Mouse (Mus musculus) myocyte (in vitro differentiated cells): Measurements from ENCODE around the gene Atp6v0e. TPM values are rescaled to one million over a fixed set of nuclear protein-coding genes. Genes with fewer than 3 reads are reported as not detected.

Experiments
- H3K27me3 ChIP-seq: one replicate; pipeline ENCODE4 v1.6.1; 2011; ENCODE audit not compliant: control insufficient read depth, insufficient read depth, insufficient read length
- H3K36me3 ChIP-seq: one replicate; pipeline ENCODE4 v1.6.1; 2011; ENCODE audit not compliant: control insufficient read depth, insufficient read depth
- H3K4me2 ChIP-seq: one replicate; pipeline ENCODE4 v1.6.1; 2011; ENCODE audit warnings: low read depth, control low read depth
- H3K4me3 ChIP-seq: one replicate; pipeline ENCODE4 v1.5.1; 2011; ENCODE audit warnings: mild to moderate bottlenecking, control low read depth, moderate library complexity
- H3K79me2 ChIP-seq: one replicate; pipeline ENCODE4 v1.6.1; 2011; ENCODE audit not compliant: control insufficient read depth, insufficient read depth
- H3ac ChIP-seq: one replicate; pipeline ENCODE4 v1.6.1; 2011; ENCODE audit not compliant: control insufficient read depth, insufficient read length
- CEBPB ChIP-seq: IDR thresholded peaks from 2 replicates; pipeline ENCODE4 v1.6.1; 2011; ENCODE audit warnings: mild to moderate bottlenecking, moderate library complexity; ENCODE audit not compliant: poor library complexity, insufficient read depth, severe bottlenecking
- E2F4 ChIP-seq: IDR thresholded peaks from one replicate; pipeline ENCODE4 v1.6.1; 2011; ENCODE audit warnings: mild to moderate bottlenecking, control low read depth, moderate library complexity; ENCODE audit not compliant: insufficient read depth
- MAX ChIP-seq: IDR thresholded peaks from one replicate; pipeline ENCODE4 v1.6.1; 2011; ENCODE audit warnings: low read depth, mild to moderate bottlenecking, control low read depth
- MYOD1 ChIP-seq, 3 experiments: IDR thresholded peaks; one replicate each; pipeline ENCODE4 v1.6.1; 2011; ENCODE audit warnings: control low read depth in 2 of 3, low read depth in 2 of 3, mild to moderate bottlenecking in 2 of 3, moderate library complexity in 1 of 3; ENCODE audit not compliant: insufficient read length in 2 of 3, control insufficient read depth in 1 of 3
- MYOG ChIP-seq, 3 experiments: IDR thresholded peaks; one replicate each; pipeline ENCODE4 v1.6.1; 2011; ENCODE audit warnings: control low read depth in 2 of 3, low read depth in 2 of 3, mild to moderate bottlenecking in 2 of 3; ENCODE audit not compliant: insufficient read length in 2 of 3, control insufficient read depth in 1 of 3, insufficient read depth in 1 of 3
- POLR2A ChIP-seq: IDR thresholded peaks from one replicate; pipeline ENCODE4 v1.6.1; 2011; ENCODE audit warnings: low read depth, mild to moderate bottlenecking, control low read depth, moderate library complexity; ENCODE audit not compliant: insufficient read length
- POLR2AphosphoS2 ChIP-seq: IDR thresholded peaks from one replicate; pipeline ENCODE4 v1.6.1; 2011; ENCODE audit warnings: low read depth, control low read depth; ENCODE audit not compliant: insufficient read length
- REST ChIP-seq: IDR thresholded peaks from one replicate; pipeline ENCODE4 v1.6.1; 2011; ENCODE audit warnings: mild to moderate bottlenecking, control low read depth, moderate library complexity; ENCODE audit not compliant: insufficient read depth, insufficient read length
- SRF ChIP-seq: IDR thresholded peaks from one replicate; pipeline ENCODE4 v1.6.1; 2011; ENCODE audit warnings: low read depth; ENCODE audit not compliant: control insufficient read depth, insufficient read length
- TCF12 ChIP-seq: IDR thresholded peaks from one replicate; pipeline ENCODE4 v1.6.1; 2011; ENCODE audit warnings: mild to moderate bottlenecking, control low read depth; ENCODE audit not compliant: poor library complexity, insufficient read depth, severe bottlenecking
- TCF3 ChIP-seq: IDR thresholded peaks from one replicate; pipeline ENCODE4 v1.6.1; 2011; ENCODE audit warnings: low read depth, control low read depth; ENCODE audit not compliant: insufficient read length
- USF1 ChIP-seq: IDR thresholded peaks from one replicate; pipeline ENCODE4 v1.6.1; 2011; ENCODE audit warnings: low read depth, mild to moderate bottlenecking, control low read depth, moderate library complexity
- polyA plus RNA-seq: library from polyadenylated mRNA; unstranded; fragments of >200 nt; fragmentation: generic; extraction: Trizol; gene quantifications from one replicate; pipeline ENCODE4 v1.2.1, GENCODE M21; 2012; ENCODE audit warnings: missing spikeins

Gene Atp6v0e
- polyA plus RNA-seq, 1 experiment = 211 TPM

DNA sequence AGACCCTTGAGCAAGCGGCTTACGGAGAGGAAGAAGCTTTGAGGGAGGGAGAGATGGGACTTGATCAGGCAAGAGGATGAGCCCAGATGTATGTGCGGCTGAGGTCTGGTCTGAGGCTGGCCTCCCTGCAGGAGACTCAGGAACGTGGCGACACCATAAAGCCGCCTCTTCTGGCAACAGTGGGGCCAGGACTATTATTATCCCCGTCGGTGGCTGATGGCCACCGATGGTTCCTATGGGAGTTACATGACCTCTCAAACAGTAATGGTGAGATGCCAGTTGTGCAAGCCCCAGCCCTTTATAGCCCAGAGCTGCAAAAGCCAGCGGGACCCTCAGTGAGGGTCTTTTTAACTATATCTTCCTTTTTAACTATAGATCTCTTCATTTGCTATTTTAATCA lies 38.0 kb upstream of the Atp6v0e start:
- Histone ChIP-seq H3K27me3 (no peaks in the 10 kb centered on the region), H3K4me3 (no peak overlapping the region), H3K36me3 (peaks cover 36% of the 10 kb centered on the region), H3K4me2 (no peak overlapping the region), H3K79me2 (no peaks in the 10 kb centered on the region), H3ac (no peak overlapping the region)
- no peak for TF ChIP-seq SRF

DNA sequence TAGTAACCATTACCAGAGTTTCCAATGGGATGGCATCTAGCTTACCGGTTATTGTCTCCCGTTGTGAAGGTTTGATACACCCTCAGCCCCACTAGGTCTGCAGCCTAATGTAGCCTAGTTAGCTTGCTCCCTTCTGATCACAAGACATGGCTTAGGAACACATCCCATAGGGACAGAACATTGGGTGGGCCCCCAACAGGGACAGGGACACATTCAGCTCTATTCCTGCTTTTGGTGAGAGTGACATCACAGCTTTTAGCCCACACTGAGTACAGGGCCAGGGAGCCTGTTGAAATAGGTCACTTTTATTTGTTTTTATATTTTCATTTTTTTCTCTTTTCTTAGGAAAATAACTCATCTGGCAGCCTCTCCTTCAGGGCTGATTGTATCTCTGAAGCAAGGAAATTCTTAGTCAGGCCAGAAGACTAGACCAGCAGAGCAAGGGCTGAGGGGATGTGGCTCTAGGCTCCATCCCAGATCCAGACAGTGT lies 37.5 kb upstream of the Atp6v0e start:
- peaks cover 32% of the 10 kb centered on the region for H3K36me3 ChIP-seq
- H3ac ChIP-seq = no peak overlapping the region
- no peaks in the 10 kb centered on the region for H3K79me2 ChIP-seq
- no peak overlapping the region for H3K4me2 ChIP-seq
- TF ChIP-seq MYOD1 (IDR thresholded peaks at IDR 0.05; ENCODE audit: control insufficient read depth in 1 of 3, insufficient read length in 2 of 3, low read depth in 2 of 3) = no peak
- TF ChIP-seq SRF = no peak
- no peak for TF ChIP-seq POLR2A
- no peak overlapping the region for H3K4me3 ChIP-seq
- no peaks in the 10 kb centered on the region for H3K27me3 ChIP-seq

DNA sequence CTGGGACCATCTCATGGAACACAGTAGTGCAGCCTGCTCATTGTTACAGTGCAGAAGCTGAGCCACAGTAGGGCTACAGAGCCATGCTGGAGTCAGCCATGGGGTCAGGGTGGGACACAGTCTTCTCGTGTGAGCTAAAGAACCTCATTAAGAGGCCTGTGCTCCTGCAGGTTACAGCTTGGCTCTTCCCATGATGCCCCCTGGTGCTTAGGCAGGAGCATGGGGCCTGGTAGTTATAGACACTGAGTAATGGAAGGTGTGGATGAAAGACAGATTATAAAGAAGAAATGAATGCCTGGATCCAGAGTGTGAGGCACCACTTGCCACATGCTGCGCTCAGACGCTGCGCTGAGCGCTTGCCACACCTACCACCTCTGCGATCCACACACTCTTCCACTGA lies 34.6 kb upstream of the Atp6v0e start:
- Histone ChIP-seq H3K4me2 (no peak overlapping the region), H3ac (no peak overlapping the region), H3K36me3 (peaks cover 37% of the 10 kb centered on the region), H3K79me2 (no peaks in the 10 kb centered on the region), H3K4me3 (no peak overlapping the region), H3K27me3 (no peaks in the 10 kb centered on the region)
- no peak for TF ChIP-seq MYOG (IDR thresholded peaks at IDR 0.05; ENCODE audit: control insufficient read depth in 1 of 3, insufficient read depth in 1 of 3, insufficient read length in 2 of 3, low read depth in 2 of 3)
- TF ChIP-seq USF1 = no peak
- TF ChIP-seq SRF = no peak
- no peak for TF ChIP-seq CEBPB
- TF ChIP-seq POLR2AphosphoS2 = no peak
- no peak for TF ChIP-seq TCF12
- TF ChIP-seq MYOD1 (IDR thresholded peaks at IDR 0.05; ENCODE audit: control insufficient read depth in 1 of 3, insufficient read length in 2 of 3, low read depth in 2 of 3) = no peak
- no peak for TF ChIP-seq POLR2A
- no peak for TF ChIP-seq REST
- TF ChIP-seq E2F4 = no peak
- no peak for TF ChIP-seq TCF3
- no peak for TF ChIP-seq MAX

DNA sequence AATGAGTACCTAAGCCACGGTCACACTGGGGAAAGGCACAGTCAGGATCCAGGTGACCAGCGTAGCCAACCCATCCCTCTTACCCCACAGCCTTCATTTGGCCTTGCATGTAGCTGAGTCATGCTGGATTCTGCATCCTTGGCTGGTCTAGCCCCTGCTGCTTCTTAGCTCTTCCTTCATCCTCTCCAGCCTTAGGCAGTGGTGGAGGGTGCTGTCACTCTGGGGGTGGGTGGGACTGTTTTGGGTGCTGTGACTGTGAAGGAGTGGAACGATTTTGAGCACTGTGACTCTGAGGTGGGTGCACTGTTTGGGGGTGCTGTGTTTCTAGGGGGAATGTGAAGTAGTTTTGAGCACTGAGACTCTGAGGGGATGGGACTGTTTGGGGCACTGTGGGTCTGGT lies 34.1 kb upstream of the Atp6v0e start:
- no peaks in the 10 kb centered on the region for H3K27me3 ChIP-seq
- H3K79me2 ChIP-seq = no peaks in the 10 kb centered on the region
- H3K36me3 ChIP-seq = peaks cover 38% of the 10 kb centered on the region
- no peak overlapping the region for H3K4me3 ChIP-seq
- TF ChIP-seq POLR2AphosphoS2 (no peak), MYOD1 (IDR thresholded peaks at IDR 0.05; ENCODE audit: control insufficient read depth in 1 of 3, insufficient read length in 2 of 3, low read depth in 2 of 3) (no peak)
- no peak overlapping the region for H3ac ChIP-seq
- no peak overlapping the region for H3K4me2 ChIP-seq

DNA sequence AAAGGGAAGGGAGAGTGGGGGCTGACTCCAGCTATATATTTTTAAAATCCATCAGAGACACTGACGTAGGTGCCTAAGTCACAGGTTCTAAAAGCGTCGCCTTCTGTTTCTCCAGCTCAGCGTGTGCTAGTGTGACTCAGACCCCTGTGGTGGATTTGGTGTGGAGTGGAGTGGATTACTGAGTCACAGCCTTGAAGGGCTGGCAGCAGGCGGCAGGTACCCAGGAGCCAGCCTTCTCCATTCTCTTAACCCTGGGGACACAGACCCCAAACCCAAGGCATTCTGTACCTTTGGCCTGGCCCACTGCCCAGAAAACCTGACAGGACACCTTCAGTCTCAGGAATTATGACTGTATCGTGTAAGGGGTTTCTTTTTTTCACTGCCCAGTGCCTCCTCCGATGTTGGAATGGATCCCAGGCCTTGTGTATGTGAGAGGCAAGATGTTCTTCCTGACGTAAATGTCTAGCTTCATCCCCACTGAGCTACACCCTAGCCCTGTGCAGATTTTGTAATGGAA lies 31.2 kb upstream of the Atp6v0e start:
- no peaks in the 10 kb centered on the region for H3K27me3 ChIP-seq
- H3K36me3 ChIP-seq = peaks cover 23% of the 10 kb centered on the region
- H3ac ChIP-seq = no peak overlapping the region
- no peak overlapping the region for H3K4me3 ChIP-seq
- TF ChIP-seq REST (no peak), MYOG (IDR thresholded peaks at IDR 0.05; ENCODE audit: control insufficient read depth in 1 of 3, insufficient read depth in 1 of 3, insufficient read length in 2 of 3, low read depth in 2 of 3) (no peak), POLR2A (no peak), CEBPB (no peak), SRF (no peak), E2F4 (no peak), POLR2AphosphoS2 (no peak), USF1 (no peak), MAX (no peak), TCF3 (no peak), MYOD1 (IDR thresholded peaks at IDR 0.05; ENCODE audit: control insufficient read depth in 1 of 3, insufficient read length in 2 of 3, low read depth in 2 of 3) (no peak), TCF12 (no peak)
- no peak overlapping the region for H3K4me2 ChIP-seq
- H3K79me2 ChIP-seq = no peaks in the 10 kb centered on the region
